Comparison of ENCODE assay signal across 7 mouse cellular contexts in the genomic region with DNA sequence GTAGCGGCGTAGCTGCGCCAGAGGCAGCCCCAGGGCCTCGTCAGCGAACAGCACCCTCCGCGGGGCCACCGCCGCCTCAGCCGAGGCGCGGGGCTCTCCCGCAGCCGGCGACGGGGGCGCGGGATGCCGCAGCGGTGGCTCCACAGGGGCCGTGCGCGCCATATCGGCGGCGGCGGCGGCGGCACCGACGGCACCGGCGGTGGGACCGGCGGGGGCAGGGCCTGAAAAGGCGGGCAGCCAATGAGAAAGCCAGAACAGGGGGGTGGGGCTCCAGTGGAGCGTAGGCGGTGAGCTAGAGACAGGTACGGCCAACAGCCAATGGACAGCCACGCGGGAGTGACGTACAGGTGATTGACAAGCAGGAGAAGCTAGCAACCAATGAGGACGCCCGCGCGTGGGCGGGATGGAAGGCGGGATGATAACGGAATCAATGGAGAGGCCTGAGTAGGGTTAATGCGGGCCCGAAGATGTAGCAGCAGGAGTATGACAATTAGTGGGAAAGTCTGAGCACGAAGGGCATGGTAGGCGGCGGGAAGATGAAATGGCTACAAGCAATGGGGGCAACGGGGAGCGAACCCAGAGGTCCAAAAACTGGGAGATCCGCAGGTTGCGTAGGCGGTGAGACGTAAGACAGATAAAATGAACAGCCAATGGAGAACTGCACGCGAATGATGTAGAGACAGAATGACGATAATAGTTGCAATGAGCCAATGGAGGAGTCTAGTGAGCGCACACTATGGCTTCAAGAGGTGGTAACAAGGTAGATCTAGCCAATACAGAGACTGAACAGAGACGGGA. TPM values are rescaled to one million over a fixed set of nuclear protein-coding genes. Genes with fewer than 3 reads are reported as not detected.
DNase-seq lines count a peak whose midpoint lies in the region; ATAC-seq lines count a peak whose summit lies in the region.

A gene (minus strand): TSS at position 197 of the 798 bp plus-strand sequence.

- H3K27me3 ChIP-seq in intestine, embryonic 15.5 days (replicated peaks): no peaks in the 10 kb centered on the region
- H3K27me3 ChIP-seq in midbrain, embryonic 10.5 days (ENCODE audit: low read depth, poor library complexity, severe bottlenecking): no peaks in the 10 kb centered on the region

- H3K9me3 ChIP-seq in intestine, embryonic 15.5 days: no peaks in the 10 kb centered on the region
- H3K9me3 ChIP-seq in midbrain, embryonic 10.5 days (replicated peaks): peaks cover 17% of the 10 kb centered on the region

- H3K4me2 ChIP-seq in intestine, embryonic 15.5 days (replicated peaks): peak within 1 kb of the TSS; percentile 68

- 23% methylated on average over 65 of the region's 65 CpGs for WGBS in intestine, embryonic 15.5 days
- 35% methylated on average over 65 of the region's 65 CpGs for WGBS in midbrain, embryonic 10.5 days

- peak within 1 kb of the TSS; percentile 60 for H3K9ac ChIP-seq in intestine, embryonic 15.5 days

- H3K4me3 ChIP-seq in intestine, embryonic 15.5 days (replicated peaks): peak within 1 kb of the TSS; percentile 61
- H3K4me3 ChIP-seq in midbrain, embryonic 10.5 days: peak within 1 kb of the TSS; percentile 65

- H3K4me1 ChIP-seq in intestine, embryonic 15.5 days (replicated peaks): peaks cover 3% of the 10 kb centered on the region; the same call in 1 of the 2 replicates
- peaks cover 22% of the 10 kb centered on the region for H3K4me1 ChIP-seq in midbrain, embryonic 10.5 days

- DNase-seq in adrenal gland, adult 2 months: peak; percentile 96
- peak; percentile 86 for DNase-seq in embryo, embryonic 11.5 days (ENCODE audit: low read depth, low spot score)
- peak; percentile 75 to 87 for DNase-seq in gastrocnemius, postnatal 36 days
- peak; percentile 94 to 99 for DNase-seq in left cerebral cortex, postnatal 25 days (ENCODE audit: low spot score in 2 of 2)
- peak; percentile 90 for DNase-seq in midbrain, embryonic 10.5 days (ENCODE audit: low spot score)
- DNase-seq in right cerebral cortex, postnatal 4 days: peak; percentile 91

- H3K36me3 ChIP-seq in intestine, embryonic 15.5 days: no peaks in the 10 kb centered on the region
- H3K36me3 ChIP-seq in midbrain, embryonic 10.5 days: no peaks in the 10 kb centered on the region

- intact Hi-C loops in gastrocnemius, postnatal 36 days (cut with DNase I): loop anchor here (10.0 kb wide), 1 partner anchor 121 kb away; a partner anchor contains a TSS
- intact Hi-C loops in left cerebral cortex, postnatal 25 days (cut with DNase I): loop anchor here (2.0 to 5.0 kb wide), 3 partner anchors 65 to 152 kb away; a partner anchor contains a TSS

- ATAC-seq in intestine, embryonic 15.5 days: peak; percentile 98

- peak within 1 kb of the TSS; percentile 73 for H3K27ac ChIP-seq in intestine, embryonic 15.5 days
- peak within 1 kb of the TSS; percentile 95 for H3K27ac ChIP-seq in midbrain, embryonic 10.5 days (replicated peaks)

RNA-seq across cellular contexts. Expression of the gene that starts here (rescaled TPM):
- total RNA-seq in adrenal gland, adult 2 months (2021): 1 to 10 TPM; 2.6 to 4.5 TPM
- polyA plus RNA-seq in adrenal gland, adult 2 months (2012; rRNA removed): 5.0 and 6.2 TPM in 2 replicates
- 1 to 10 TPM; 2.0 TPM for total RNA-seq in gastrocnemius, postnatal 36 days (2021)
- polyA plus RNA-seq in intestine, embryonic 15.5 days (2015; fragmentation: Nextera tagmentation; extraction: Ambion mirVana): 1.3 and 1.5 TPM in 2 replicates
- total RNA-seq in left cerebral cortex, postnatal 25 days (2021): 10 to 100 TPM; 21.1 to 25.0 TPM
- 2.1 and 2.8 TPM in 2 replicates for polyA plus RNA-seq in midbrain, embryonic 10.5 days (2016; fragmentation: Nextera tagmentation; extraction: Ambion mirVana)

Comparison
In these comparisons a context has a peak if more than half of its experiments do, and no peak if none do; other contexts are left out.
1. Peak in every context shown above with its lines: DNase-seq, ATAC-seq, H3K4me3 ChIP-seq and H3K27ac ChIP-seq.
2. RNA of the gene that starts here (total RNA-seq): 21.1 to 25.0 TPM in left cerebral cortex, postnatal 25 days; 2.6 to 4.5 TPM in adrenal gland, adult 2 months and 2.0 TPM in gastrocnemius, postnatal 36 days; every median in the first group is over 4 times any median in the second.